Mouse (Mus musculus): Measurements from ENCODE around the gene Nt5c2. TPM values are rescaled to one million over a fixed set of nuclear protein-coding genes. Genes with fewer than 3 reads are reported as not detected.

The Nt5c2 gene
- 98.9 and 107 TPM in 2 replicates for total RNA-seq (2017)

GRCm38 (mm10) chr19:47014447-47015381, at the start of gene Nt5c2, which contains the start of gene Ina:
Nt5c2 (minus strand) TSS chr19:47015153.
Ina (plus strand) TSS chr19:47014698.
- peak; percentile 31; the same call in 1 of the 2 replicates for ATAC-seq (replicated peaks; ENCODE audit: low read depth, poor library complexity, severe bottlenecking)

- no peak for ATAC-seq (replicated peaks; ENCODE audit: low read depth, poor library complexity, severe bottlenecking)
Observed at GRCm38 (mm10) chr19:47057684-47058083, 42.7 kb upstream of the Nt5c2 start.

- no peak for ATAC-seq (replicated peaks; ENCODE audit: low read depth, poor library complexity, severe bottlenecking)
Observed at GRCm38 (mm10) chr19:47053471-47053870, 38.5 kb upstream of the Nt5c2 start.

GRCm38 (mm10) chr19:47052927-47053326, 38.0 kb upstream of the Nt5c2 start:
- ATAC-seq (replicated peaks; ENCODE audit: low read depth, poor library complexity, severe bottlenecking): no peak

- peak; percentile 75 for ATAC-seq (replicated peaks; ENCODE audit: low read depth, poor library complexity, severe bottlenecking)
Observed at GRCm38 (mm10) chr19:47050271-47051032, 35.5 kb upstream of the Nt5c2 start, which contains the start of gene Pcgf6. Pcgf6 (minus strand) TSS chr19:47050906.

GRCm38 (mm10) chr19:47049840-47050239, 34.9 kb upstream of the Nt5c2 start:
- no peak for ATAC-seq (replicated peaks; ENCODE audit: low read depth, poor library complexity, severe bottlenecking)

GRCm38 (mm10) chr19:47049061-47049460, 34.1 kb upstream of the Nt5c2 start:
- no peak for ATAC-seq (replicated peaks; ENCODE audit: low read depth, poor library complexity, severe bottlenecking)

GRCm38 (mm10) chr19:47047236-47047833, 32.4 kb upstream of the Nt5c2 start:
- no peak for ATAC-seq (replicated peaks; ENCODE audit: low read depth, poor library complexity, severe bottlenecking)

- ATAC-seq (replicated peaks; ENCODE audit: low read depth, poor library complexity, severe bottlenecking): no peak
Observed at GRCm38 (mm10) chr19:47046343-47046742, 31.4 kb upstream of the Nt5c2 start.

- ATAC-seq (replicated peaks; ENCODE audit: low read depth, poor library complexity, severe bottlenecking): 0 out of 2 replicates have a peak, but pooled peaks have one; percentile 36
Observed at GRCm38 (mm10) chr19:47043608-47044007, 28.7 kb upstream of the Nt5c2 start.

- ATAC-seq (replicated peaks; ENCODE audit: low read depth, poor library complexity, severe bottlenecking): no peak
Observed at GRCm38 (mm10) chr19:47040720-47041473, 25.9 kb upstream of the Nt5c2 start.

- no peak for ATAC-seq (replicated peaks; ENCODE audit: low read depth, poor library complexity, severe bottlenecking)
Observed at GRCm38 (mm10) chr19:47036596-47036995, 21.6 kb upstream of the Nt5c2 start.

GRCm38 (mm10) chr19:47034916-47035315, 20.0 kb upstream of the Nt5c2 start:
- no peak for ATAC-seq (replicated peaks; ENCODE audit: low read depth, poor library complexity, severe bottlenecking)

- no peak for ATAC-seq (replicated peaks; ENCODE audit: low read depth, poor library complexity, severe bottlenecking)
Observed at GRCm38 (mm10) chr19:47031770-47032169, 16.8 kb upstream of the Nt5c2 start.

- ATAC-seq (replicated peaks; ENCODE audit: low read depth, poor library complexity, severe bottlenecking): no peak
Observed at GRCm38 (mm10) chr19:47029796-47030195, 14.8 kb upstream of the Nt5c2 start.

- no peak for ATAC-seq (replicated peaks; ENCODE audit: low read depth, poor library complexity, severe bottlenecking)
Observed at GRCm38 (mm10) chr19:47026513-47026912, 11.6 kb upstream of the Nt5c2 start.

- ATAC-seq (replicated peaks; ENCODE audit: low read depth, poor library complexity, severe bottlenecking): no peak
Observed at GRCm38 (mm10) chr19:47024954-47025353, 10.0 kb upstream of the Nt5c2 start.

GRCm38 (mm10) chr19:47023546-47023945, 8.6 kb upstream of the Nt5c2 start:
- no peak for ATAC-seq (replicated peaks; ENCODE audit: low read depth, poor library complexity, severe bottlenecking)

- ATAC-seq (replicated peaks; ENCODE audit: low read depth, poor library complexity, severe bottlenecking): no peak
Observed at GRCm38 (mm10) chr19:47022709-47023108, 7.8 kb upstream of the Nt5c2 start.

GRCm38 (mm10) chr19:47019326-47019725, 4.4 kb upstream of the Nt5c2 start:
- ATAC-seq (replicated peaks; ENCODE audit: low read depth, poor library complexity, severe bottlenecking): no peak

Data from common myeloid progenitor, adult 5-6 weeks (primary cell).